Mouse (Mus musculus) spleen, adult 2 months (tissue): ENCODE results near the gene Zfp992.
"Not testable (repeated sequence)": the region's sequence is repeated elsewhere in the genome, so short reads cannot be mapped to it uniquely, and the experiment has no call there.

Source experiments
- CTCF ChIP-seq: fragments of 200-500 bp; IDR thresholded peaks from 2 replicates; pipeline ENCODE4 v1.5.1; 2011; ENCODE audit warnings: mild to moderate bottlenecking, inconsistent platforms; ENCODE audit not compliant: insufficient read depth, insufficient read length, insufficient replicate concordance; ENCODE audit errors: extremely low read depth
- POLR2A ChIP-seq: fragments of 200-500 bp; IDR thresholded peaks from 2 replicates; pipeline ENCODE4 v1.6.1; 2011; ENCODE audit warnings: low read depth, low read length, inconsistent platforms

DNA sequence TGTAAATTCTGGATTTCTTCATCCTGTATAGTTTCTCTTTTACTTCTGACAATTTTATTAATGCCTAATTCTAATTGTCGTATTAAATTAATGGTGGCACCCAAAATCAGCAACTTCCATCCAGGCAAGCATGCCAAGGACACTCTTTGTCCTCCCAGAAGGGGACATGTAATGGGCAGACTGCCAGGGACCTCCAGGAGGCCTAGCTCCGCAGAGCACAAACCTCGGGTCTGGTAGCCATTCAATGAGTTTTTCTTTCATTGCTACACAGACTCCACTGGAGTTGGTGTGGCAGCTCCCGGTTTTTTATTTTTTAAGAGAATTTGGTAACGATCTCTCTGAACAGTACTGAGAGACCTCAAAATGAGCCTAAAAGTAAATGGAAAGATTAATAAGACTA, 11.9 kb downstream of the Zfp992 start:
- TF ChIP-seq CTCF, POLR2A: not testable (repeated sequence)
